Mouse (Mus musculus) liver, embryonic 12.5 days (tissue): Measurements from ENCODE around the gene Pdzd2. TPM values are rescaled to one million over a fixed set of nuclear protein-coding genes. Genes with fewer than 3 reads are reported as not detected.
A peak's percentile ranks its signal among the peaks of the same experiment; 100 is the strongest.

ENCODE experiments used
- ATAC-seq: fragments of 200-750 bp; cut with Nextera tagmentation; 2 replicates; pipeline ENCODE4 v1.8.0; 2017; ENCODE audit warnings: moderate number of reproducible peaks, mild to moderate bottlenecking, moderate library complexity
- H3K27ac ChIP-seq: fragments of 300-500 bp; sonication (generic); 2 replicates; pipeline ENCODE4 v1.5.1; 2016; ENCODE audit warnings: mild to moderate bottlenecking
- H3K27me3 ChIP-seq: fragments of 300-500 bp; sonication (generic); replicated peaks from 2 replicates; pipeline ENCODE4 v1.6.1; 2016; ENCODE audit warnings: mild to moderate bottlenecking, moderate library complexity
- H3K36me3 ChIP-seq: fragments of 300-500 bp; sonication (generic); 2 replicates; pipeline ENCODE4 v1.6.1; 2016; ENCODE audit warnings: mild to moderate bottlenecking, moderate library complexity
- H3K4me1 ChIP-seq: fragments of 300-500 bp; sonication (generic); 2 replicates; pipeline ENCODE4 v1.6.1; 2016
- H3K4me2 ChIP-seq: fragments of 300-500 bp; sonication (generic); 2 replicates; pipeline ENCODE4 v1.6.1; 2016; ENCODE audit warnings: mild to moderate bottlenecking, moderate library complexity
- H3K4me3 ChIP-seq: fragments of 300-500 bp; sonication (generic); 2 replicates; pipeline ENCODE4 v1.5.1; 2016; ENCODE audit warnings: mild to moderate bottlenecking, moderate library complexity
- H3K9ac ChIP-seq: fragments of 300-500 bp; sonication (generic); 2 replicates; pipeline ENCODE4 v1.6.1; 2016; ENCODE audit warnings: mild to moderate bottlenecking, moderate library complexity
- H3K9me3 ChIP-seq: fragments of 300-500 bp; sonication (generic); replicated peaks from 2 replicates; pipeline ENCODE4 v1.6.1; 2016; ENCODE audit warnings: mild to moderate bottlenecking, moderate library complexity
- WGBS: fragments of 180-500 bp; shearing (Covaris S2); methylation state at CpG from one replicate; pipeline ENCODE4 v1.1.7; 2016; ENCODE audit not compliant: insufficient replicate concordance; 5-methylcytosine and 5-hydroxymethylcytosine counted together
- polyA plus RNA-seq: library from polyadenylated mRNA; unstranded; fragments of >200 nt; fragmentation: Nextera tagmentation; extraction: Ambion mirVana; gene quantifications from 2 replicates; pipeline ENCODE4 v1.2.1, GENCODE M21; 2016

The Pdzd2 gene
- polyA plus RNA-seq, 1 experiment from 2014 or later = 4.8 TPM

DNA sequence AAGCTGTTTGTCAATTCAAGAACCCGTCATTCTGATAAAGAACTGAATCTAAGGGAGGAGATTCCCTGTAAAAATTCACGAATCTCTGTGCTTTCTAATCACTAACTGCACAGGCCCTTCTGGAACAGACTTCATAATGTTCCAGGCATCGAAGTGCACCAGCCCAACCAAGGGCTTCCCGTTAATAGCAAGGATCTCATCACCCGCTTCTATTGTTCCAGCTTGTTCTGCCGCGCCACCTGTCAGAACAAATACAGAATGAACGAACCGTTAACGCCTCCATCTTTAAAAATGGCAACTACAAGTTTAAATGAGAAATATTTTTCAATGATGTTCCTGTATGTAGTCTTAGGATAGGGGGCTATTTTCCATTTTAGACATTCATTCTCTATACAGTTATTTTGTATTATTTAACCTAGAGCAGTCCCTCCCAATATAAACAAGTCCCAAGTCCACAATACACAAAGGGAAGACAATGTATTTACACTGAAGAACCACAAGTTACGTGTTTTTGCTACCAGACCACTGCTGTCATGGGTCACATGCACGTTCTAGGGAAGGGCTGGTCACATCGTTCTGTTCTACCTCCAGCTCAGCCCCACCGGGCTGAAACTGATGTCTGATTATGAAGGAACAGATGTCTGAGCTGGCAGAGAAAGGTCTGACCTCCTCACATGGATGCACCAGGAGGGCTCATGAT is 377.6 kb downstream of the Pdzd2 start:
- no peak overlapping the region for H3K27ac ChIP-seq
- H3K4me3 ChIP-seq = no peak overlapping the region
- peaks cover 18% of the 10 kb centered on the region for H3K4me1 ChIP-seq
- WGBS = 79% methylated on average over 14 of the region's 14 CpGs
- H3K9ac ChIP-seq = no peak overlapping the region
- H3K4me2 ChIP-seq = no peak overlapping the region
- peaks cover 27% of the 10 kb centered on the region for H3K36me3 ChIP-seq
- no peaks in the 10 kb centered on the region for H3K27me3 ChIP-seq
- no peaks in the 10 kb centered on the region for H3K9me3 ChIP-seq
- no peak for ATAC-seq

DNA sequence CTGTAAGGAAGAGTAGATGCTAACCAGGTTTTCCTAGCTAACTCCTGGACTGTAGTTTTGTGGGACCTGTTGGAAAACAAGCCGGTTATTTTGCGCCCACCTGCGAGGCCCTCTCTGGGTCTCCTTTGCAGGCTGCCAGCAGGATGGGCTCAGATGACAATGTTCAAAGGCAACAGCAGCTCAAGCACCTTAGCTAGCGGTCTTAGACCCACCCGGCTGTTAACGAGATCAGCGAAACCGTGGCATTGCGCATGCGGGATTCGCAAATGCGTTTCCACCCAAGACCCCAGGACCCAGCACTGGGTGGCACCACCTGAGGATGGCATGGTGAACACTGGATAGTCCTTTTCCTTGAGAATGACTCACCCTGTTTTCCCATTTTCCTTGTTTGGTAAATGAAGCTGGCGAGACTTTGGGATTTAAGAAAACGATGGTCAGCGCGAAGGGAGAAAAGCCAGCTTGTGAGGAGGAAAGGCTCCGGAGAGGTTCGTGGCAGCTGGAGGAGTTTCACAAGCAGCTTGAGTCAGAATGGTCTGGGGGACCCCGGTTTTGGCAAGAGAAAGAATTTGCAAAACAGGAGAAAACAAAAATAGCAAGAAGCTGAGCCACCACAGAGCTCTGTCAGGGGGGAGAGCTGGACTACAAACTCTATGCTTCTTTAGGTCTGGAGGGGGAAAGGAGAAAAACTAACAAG is 379.1 kb downstream of the Pdzd2 start:
- Histone ChIP-seq H3K4me1 (peaks cover 3% of the 10 kb centered on the region), H3K9me3 (no peaks in the 10 kb centered on the region), H3K27ac (no peak overlapping the region), H3K27me3 (no peaks in the 10 kb centered on the region), H3K9ac (no peak overlapping the region), H3K4me2 (no peak overlapping the region), H3K36me3 (peaks cover 42% of the 10 kb centered on the region), H3K4me3 (no peak overlapping the region)
- WGBS = 85% methylated on average over 19 of the region's 19 CpGs
- ATAC-seq = no peak

DNA sequence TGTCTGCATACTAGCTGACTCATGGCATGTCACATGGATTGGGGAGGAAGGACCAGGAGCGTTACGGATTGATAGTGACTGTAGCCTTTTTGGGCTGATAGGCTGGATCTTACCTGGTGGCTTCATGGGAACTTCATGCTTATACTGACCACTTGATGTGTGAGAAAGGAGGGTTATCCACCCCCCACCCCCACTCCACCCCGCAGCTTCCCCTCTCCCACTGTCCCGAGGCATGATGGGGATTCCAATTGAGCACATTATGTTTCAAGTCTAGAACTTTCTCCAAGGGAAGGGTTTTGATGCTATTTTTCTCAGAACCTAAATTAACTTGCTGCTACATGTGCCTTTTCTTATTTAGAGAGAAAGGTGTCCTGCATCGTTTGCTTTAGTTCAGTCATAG is 381.3 kb downstream of the Pdzd2 start:
- Histone ChIP-seq H3K36me3 (peaks cover 64% of the 10 kb centered on the region), H3K27ac (no peak overlapping the region), H3K4me3 (no peak overlapping the region), H3K4me2 (no peak overlapping the region), H3K9me3 (no peaks in the 10 kb centered on the region), H3K9ac (no peak overlapping the region), H3K4me1 (no peaks in the 10 kb centered on the region), H3K27me3 (no peaks in the 10 kb centered on the region)
- 79% methylated on average over 5 of the region's 5 CpGs for WGBS
- no peak for ATAC-seq

DNA sequence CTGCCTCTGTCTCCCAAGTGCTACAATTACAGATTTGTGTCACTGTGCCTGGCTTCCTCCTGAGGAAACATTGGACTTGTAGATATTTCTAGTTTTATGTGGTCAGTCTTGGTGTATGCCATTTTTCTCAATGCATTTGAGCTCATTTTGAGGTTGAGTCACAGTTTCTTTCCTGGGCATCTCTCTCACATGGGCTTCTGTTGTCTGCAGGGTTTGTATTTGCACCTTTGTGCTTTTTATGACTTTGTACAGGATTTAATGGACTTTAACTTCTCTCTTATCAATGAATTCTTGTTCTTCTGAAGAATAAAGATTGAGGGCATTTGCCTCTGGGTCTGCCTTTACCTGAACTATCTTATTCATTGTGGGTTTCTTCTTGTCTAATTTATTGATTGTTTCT is 382.3 kb downstream of the Pdzd2 start:
- Histone ChIP-seq H3K4me3 (no peak overlapping the region), H3K27ac (no peak overlapping the region), H3K4me2 (no peak overlapping the region), H3K27me3 (no peaks in the 10 kb centered on the region), H3K9me3 (no peaks in the 10 kb centered on the region), H3K36me3 (peaks cover 73% of the 10 kb centered on the region), H3K9ac (no peak overlapping the region), H3K4me1 (no peaks in the 10 kb centered on the region)
- ATAC-seq = no peak

DNA sequence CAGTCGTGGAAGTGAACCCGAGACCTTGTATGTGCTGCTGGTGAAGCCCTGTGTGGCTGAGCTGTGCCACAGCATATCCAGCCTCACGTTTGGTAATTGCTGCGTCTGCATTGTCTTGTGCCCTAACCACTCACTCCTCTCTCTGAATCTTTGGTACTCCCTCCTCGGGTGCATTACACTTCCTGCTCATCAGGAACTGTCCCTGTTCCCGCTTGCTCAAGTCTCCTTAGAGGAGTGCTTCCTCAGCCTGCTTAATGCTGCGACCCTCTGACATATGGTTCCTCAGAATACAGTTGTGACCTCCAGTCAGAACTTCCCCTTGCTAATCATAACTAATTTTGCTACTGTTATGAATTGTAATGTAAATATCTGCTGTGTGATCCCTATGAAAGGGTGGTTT is 383.8 kb downstream of the Pdzd2 start:
- no peak for ATAC-seq
- H3K4me2 ChIP-seq = no peak overlapping the region
- 69% methylated on average over 7 of the region's 7 CpGs for WGBS
- no peaks in the 10 kb centered on the region for H3K9me3 ChIP-seq
- H3K27ac ChIP-seq = 0 out of 2 replicates have a peak overlapping the region, but pooled peaks have one; percentile 41
- no peak overlapping the region for H3K9ac ChIP-seq
- no peaks in the 10 kb centered on the region for H3K27me3 ChIP-seq
- H3K36me3 ChIP-seq = peaks cover 79% of the 10 kb centered on the region
- no peak overlapping the region for H3K4me3 ChIP-seq
- H3K4me1 ChIP-seq = no peaks in the 10 kb centered on the region

DNA sequence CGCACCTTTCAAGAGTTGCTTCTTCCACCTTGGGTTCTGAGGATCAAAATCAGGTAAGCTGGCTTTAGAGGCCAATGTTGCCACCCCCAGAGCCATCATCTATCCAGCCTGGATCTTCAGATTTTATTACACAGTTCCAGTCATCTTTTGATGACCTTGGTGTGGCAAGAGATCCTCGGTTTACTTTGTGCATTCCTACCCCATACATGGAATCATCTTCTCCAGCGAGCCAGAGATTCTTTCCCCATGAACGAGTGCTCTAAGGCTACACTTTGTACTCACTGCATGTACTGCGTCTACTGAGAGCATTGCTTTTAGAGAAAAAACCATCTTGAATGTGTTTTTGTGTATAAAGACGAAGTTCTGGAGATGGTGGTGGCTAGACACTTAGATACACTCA is 384.5 kb downstream of the Pdzd2 start:
- Histone ChIP-seq H3K4me1 (no peaks in the 10 kb centered on the region), H3K4me2 (no peak overlapping the region), H3K27ac (0 out of 2 replicates have a peak overlapping the region, but pooled peaks have one; percentile 41), H3K9me3 (no peaks in the 10 kb centered on the region), H3K27me3 (no peaks in the 10 kb centered on the region), H3K36me3 (peaks cover 77% of the 10 kb centered on the region), H3K9ac (no peak overlapping the region), H3K4me3 (no peak overlapping the region)
- ATAC-seq = no peak
- WGBS = 87% methylated on average over 6 of the region's 6 CpGs

DNA sequence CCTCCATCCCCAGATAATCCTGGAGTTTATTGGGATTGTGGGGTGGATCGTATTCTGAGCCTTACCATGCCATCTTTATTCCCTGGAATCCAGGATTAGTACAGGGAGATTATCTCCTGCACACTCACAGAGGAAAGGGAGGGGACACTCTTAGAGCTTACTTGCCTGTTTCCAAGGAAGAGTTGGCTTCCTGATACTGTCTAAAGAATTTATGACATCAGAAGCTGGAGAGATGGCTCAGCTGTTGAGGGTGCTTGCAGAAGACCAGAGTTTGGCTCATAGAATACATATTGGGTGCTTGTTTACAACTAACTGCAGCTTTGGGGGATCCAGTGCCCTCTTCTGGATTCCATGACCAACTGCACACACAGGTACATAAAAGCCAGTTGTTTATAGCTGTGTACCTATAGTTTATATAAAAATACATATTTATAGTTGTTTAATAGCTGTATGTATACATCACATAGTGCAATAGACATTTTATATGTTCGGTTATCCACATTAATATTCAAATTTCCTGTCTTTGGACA is 385.4 kb downstream of the Pdzd2 start:
- no peak overlapping the region for H3K27ac ChIP-seq
- WGBS = 81% methylated on average over 2 of the region's 2 CpGs
- no peaks in the 10 kb centered on the region for H3K27me3 ChIP-seq
- H3K4me3 ChIP-seq = no peak overlapping the region
- no peaks in the 10 kb centered on the region for H3K9me3 ChIP-seq
- no peak overlapping the region for H3K4me2 ChIP-seq
- H3K4me1 ChIP-seq = no peaks in the 10 kb centered on the region
- no peak for ATAC-seq
- peaks cover 86% of the 10 kb centered on the region for H3K36me3 ChIP-seq
- H3K9ac ChIP-seq = no peak overlapping the region

DNA sequence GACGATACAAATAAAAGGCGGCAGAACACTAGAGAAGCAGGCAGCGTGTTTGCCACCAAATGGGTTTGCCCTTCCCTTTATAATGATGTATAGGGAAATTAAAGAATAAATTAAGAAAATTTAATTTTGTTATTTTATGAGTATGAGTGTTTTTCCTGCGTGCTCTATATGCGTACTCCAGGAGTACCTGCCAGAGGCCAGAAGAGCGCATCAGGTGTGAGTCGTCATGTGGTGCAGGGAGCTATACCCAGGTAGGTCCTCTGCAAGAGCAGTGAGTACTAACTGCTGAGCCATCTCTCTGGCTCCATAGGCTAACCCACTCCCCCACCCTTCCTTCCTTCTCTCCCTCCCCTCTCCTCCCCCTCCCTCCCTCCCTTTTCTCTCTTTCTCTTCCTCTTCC is 388.3 kb downstream of the Pdzd2 start:
- no peak for ATAC-seq
- no peak overlapping the region for H3K4me3 ChIP-seq
- H3K27ac ChIP-seq = no peak overlapping the region
- no peaks in the 10 kb centered on the region for H3K9me3 ChIP-seq
- 92% methylated on average over 7 of the region's 7 CpGs for WGBS
- H3K4me2 ChIP-seq = no peak overlapping the region
- no peaks in the 10 kb centered on the region for H3K4me1 ChIP-seq
- no peaks in the 10 kb centered on the region for H3K27me3 ChIP-seq
- no peak overlapping the region for H3K9ac ChIP-seq
- peaks cover 89% of the 10 kb centered on the region for H3K36me3 ChIP-seq

DNA sequence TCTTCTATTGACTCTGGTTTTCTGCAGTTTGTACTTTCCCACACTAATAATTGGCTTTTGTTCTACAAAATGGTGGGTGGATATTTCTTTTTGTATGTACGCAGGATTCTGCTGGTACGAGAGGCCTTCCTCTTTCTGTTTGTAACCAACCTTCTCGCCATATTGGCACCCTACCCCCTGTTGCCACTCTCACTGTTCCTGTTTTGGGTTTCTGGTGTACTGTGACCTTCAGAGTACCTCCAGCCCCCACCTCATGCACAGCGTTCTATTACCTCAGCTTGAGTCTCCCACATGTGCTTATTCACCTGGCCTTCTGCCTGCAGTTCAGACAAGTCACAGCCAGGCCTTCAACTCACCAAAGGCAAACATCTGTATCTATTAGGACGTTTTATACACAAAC is 389.9 kb downstream of the Pdzd2 start:
- peaks cover 87% of the 10 kb centered on the region for H3K36me3 ChIP-seq
- WGBS = 82% methylated on average over 5 of the region's 5 CpGs
- no peaks in the 10 kb centered on the region for H3K4me1 ChIP-seq
- H3K27ac ChIP-seq = no peak overlapping the region
- no peaks in the 10 kb centered on the region for H3K27me3 ChIP-seq
- no peak overlapping the region for H3K4me3 ChIP-seq
- ATAC-seq = no peak
- no peaks in the 10 kb centered on the region for H3K9me3 ChIP-seq
- H3K4me2 ChIP-seq = no peak overlapping the region
- H3K9ac ChIP-seq = no peak overlapping the region

DNA sequence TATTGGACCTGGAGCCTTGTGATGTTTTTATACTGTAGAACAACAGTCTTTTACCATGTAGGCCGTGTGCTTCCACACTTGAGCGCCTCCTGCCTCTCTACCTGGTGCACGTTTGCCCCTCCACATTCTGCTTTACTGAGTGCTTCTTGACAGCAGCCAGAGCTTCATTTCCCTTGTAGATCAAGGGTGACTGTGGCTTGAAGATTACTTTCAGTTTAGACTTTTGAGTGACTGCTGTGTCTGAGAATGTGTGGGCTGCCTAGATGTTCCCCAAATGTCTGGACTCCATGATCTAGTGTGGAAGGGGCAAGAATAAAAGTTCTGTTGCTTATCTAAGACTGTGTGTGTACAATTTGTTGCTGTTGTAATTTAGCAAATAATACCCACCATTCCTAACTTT is 390.8 kb downstream of the Pdzd2 start:
- H3K36me3 ChIP-seq = peaks cover 88% of the 10 kb centered on the region
- 77% methylated on average over 3 of the region's 3 CpGs for WGBS
- no peak for ATAC-seq

DNA sequence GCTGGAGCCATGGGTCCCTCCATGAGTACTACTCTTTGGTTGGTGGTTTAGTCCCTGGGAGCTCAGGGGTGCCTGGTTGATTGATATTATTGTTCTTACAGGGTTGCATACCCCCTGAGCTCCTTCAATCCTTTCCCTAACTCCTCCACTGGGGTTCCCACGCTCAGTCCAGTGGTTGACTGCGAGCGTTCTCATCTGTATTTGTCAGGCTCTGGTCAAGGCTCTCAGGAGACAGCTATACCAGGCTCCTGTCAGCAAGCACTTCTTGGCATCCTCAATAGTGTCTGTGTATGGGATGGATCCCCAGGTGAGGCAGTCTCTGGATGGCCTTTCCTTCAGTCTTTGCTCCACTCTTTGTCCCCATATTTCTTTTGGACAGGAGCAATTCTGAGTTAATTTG is 392.8 kb downstream of the Pdzd2 start:
- Histone ChIP-seq H3K4me1 (peaks cover 6% of the 10 kb centered on the region), H3K4me3 (no peak overlapping the region), H3K9ac (no peak overlapping the region), H3K4me2 (no peak overlapping the region), H3K36me3 (peaks cover 86% of the 10 kb centered on the region), H3K9me3 (no peaks in the 10 kb centered on the region), H3K27me3 (no peaks in the 10 kb centered on the region), H3K27ac (no peak overlapping the region)
- ATAC-seq = no peak
- WGBS = 92% methylated on average over 3 of the region's 3 CpGs

More for the DNA sequence above, 390.8 kb downstream of the Pdzd2 start:
- no peak overlapping the region for H3K27ac ChIP-seq
- no peaks in the 10 kb centered on the region for H3K4me1 ChIP-seq
- no peaks in the 10 kb centered on the region for H3K9me3 ChIP-seq
- no peak overlapping the region for H3K4me2 ChIP-seq
- H3K4me3 ChIP-seq = no peak overlapping the region
- no peak overlapping the region for H3K9ac ChIP-seq
- no peaks in the 10 kb centered on the region for H3K27me3 ChIP-seq

DNA sequence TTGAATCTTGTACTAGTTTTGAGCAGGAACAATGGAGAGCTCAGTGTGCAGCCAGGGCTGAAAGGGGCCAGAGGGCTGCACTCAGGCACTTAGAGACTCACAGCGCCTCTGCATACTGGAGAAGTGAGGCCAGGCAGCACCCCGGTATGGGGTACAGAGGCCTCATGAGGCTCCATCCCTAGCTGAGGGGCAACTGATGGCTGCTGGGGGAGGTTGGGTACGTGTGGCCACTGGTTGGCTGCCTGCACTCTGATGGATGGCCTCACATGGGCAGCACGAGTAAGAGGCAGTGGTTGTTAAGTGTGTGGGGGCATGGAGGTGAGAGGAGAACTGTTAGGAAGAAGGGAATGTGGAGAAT is 398.3 kb downstream of the Pdzd2 start:
- peak overlapping the region; percentile 26 for H3K4me3 ChIP-seq
- peaks cover 44% of the 10 kb centered on the region for H3K36me3 ChIP-seq
- peak overlapping the region; percentile 91 for H3K27ac ChIP-seq
- H3K9ac ChIP-seq = peak overlapping the region; percentile 66
- no peaks in the 10 kb centered on the region for H3K27me3 ChIP-seq
- peak; percentile 76 for ATAC-seq
- 22% methylated on average over 4 of the region's 4 CpGs for WGBS
- no peaks in the 10 kb centered on the region for H3K9me3 ChIP-seq
- H3K4me1 ChIP-seq = peaks cover 61% of the 10 kb centered on the region
- H3K4me2 ChIP-seq = peak overlapping the region; percentile 68
